Mouse (Mus musculus) kidney, adult 11 months (tissue): ENCODE results near the gene Irf1.

Source experiments
- DNase-seq: peaks from one replicate; pipeline ENCODE4 v3.0.0; 2022

The Irf1 gene

GRCm38 (mm10) chr11:53813001-53813868, 43.4 kb downstream of the Irf1 start:
- peak; percentile 82 for DNase-seq

- DNase-seq: no peak
Measured at GRCm38 (mm10) chr11:53814810-53815209, 45.0 kb downstream of the Irf1 start.

DNA sequence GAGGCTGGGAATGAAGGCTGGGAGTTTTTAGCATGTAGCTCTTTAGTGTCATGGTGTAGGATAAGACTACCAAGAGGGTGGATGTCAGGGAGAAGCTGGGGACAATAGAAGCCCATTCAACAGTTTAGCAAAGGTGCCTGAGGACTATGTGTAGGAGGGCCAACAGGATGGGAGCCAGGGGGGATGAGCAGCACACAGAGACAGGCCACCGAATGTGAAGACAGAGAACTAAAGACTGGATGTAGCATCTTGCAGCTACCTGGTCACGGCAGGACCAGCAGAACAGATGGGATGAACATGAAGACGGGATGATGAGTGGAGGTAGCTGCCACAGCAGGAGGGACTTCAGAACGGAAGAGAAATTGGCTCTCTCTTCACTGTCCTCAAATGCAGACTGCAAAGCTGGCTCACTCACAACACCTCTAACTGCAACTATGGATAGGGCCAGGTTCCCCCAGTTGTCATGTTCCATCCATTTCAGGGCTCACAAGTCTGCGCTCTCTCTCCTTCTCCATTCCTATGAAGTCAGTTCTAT, 47.1 kb downstream of the Irf1 start:
- DNase-seq: no peak

- DNase-seq: peak; percentile 53
Measured at GRCm38 (mm10) chr11:53818794-53819193, 49.0 kb downstream of the Irf1 start.

- no peak for DNase-seq
Measured at GRCm38 (mm10) chr11:53819511-53819910, 49.7 kb downstream of the Irf1 start.

DNA sequence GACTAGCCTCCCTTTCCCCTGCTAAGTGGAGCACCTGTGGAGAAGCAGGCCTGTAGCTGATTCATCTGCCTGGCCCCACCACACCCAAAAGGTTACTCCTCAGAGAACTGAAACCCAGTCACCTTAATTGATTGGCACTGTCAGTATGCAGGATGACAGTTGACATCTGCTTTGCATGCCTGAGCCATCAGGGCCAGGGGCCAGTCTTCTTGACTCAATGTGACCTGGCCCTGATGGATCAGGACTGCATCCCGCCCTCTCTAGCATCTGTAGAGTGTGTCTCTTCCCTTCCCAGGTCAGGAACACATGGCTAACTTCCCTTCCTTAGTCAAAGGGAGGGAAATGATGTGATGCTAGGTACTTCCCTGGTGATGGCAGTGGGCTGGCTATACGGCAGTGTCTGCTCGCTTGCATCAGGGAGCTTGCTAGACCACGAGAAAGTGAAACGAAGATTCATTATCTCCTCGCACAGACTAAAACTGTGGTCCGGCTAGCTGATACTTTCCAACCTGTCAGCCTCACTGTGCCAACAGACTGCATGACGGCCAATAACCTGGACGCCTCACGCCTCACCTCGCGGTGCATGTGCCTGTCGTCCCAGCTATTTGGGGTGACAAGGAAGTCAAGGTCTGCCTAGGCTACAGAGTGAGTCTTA, 50.8 kb downstream of the Irf1 start:
- DNase-seq: no peak

DNA sequence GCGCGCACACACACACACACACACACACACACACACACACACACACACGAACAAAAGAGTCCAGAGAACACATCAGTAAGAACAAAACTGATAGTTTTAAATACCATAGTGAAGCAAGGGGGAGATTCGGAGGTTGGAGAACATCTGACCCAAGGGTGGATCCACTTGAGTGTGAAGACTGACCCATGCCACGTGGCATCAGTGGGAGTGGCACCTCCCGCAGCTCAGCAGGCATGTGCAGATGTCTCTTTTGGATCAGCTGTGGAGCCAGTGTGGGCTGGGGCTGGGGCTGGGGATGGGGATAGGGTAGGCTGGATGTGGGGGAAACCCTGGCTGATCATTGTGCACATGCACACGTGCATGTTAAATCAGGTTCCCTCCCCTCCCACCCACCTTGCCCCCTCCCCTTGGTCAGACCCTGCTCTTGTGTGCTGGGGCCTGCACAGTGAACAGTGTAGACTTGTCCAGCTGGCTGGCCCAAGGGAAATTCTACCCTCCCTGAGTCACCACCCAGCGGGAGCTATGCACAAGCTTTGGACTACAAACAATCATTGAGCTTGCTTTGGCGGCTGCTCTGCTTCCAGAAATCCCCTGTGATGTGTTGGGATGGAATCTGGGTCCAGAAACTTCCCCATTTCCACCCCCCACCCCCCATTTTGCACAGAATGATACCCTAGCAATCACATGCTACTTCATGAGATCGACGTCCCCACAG, 51.6 kb downstream of the Irf1 start:
- no peak for DNase-seq

DNA sequence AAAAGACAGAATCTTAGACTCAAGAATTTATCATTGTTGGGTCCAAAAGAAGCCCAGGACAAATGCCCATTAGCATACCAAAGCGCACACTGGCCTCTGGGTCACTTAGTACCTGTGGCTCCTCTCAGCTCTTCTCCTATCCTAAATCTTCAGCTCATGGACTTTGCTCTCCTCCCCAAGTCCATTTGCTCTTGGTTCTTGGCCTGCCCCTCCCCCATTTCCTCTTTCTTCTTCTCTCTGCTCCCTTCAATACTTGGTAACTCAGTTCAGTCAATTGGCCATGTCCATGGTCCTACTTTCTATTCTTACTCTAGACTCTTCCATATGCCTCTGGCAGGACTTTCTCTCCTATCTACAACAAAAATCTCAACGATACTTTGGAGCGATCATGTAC, 52.1 kb downstream of the Irf1 start:
- no peak for DNase-seq

DNA sequence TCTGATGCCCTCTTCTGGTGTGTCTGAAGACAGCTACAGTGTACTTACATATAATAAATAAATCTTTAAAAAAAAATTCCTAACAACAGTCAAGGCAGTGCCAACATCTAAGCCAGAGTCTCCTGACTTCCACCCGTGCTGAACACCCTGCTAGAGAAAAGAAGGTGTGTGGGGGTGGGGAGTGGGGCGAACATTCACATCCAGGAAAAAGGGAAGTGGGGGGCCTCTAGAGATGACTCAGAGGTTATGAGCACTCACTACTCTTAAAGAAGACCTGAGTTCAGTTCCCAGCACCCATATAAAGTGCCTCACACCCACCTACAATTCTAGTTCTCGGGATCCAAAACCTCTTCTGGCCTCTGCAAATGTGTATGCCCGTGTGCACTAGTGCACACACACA, 55.6 kb downstream of the Irf1 start:
- DNase-seq: no peak
